Mouse (Mus musculus) liver, adult 2 months (tissue): ENCODE data around the gene Trub2. TPM values are rescaled to one million over a fixed set of nuclear protein-coding genes. Genes with fewer than 3 reads are reported as not detected.

Experiments used
- DNase-seq: peaks from one replicate; pipeline ENCODE4 v3.0.0-alpha.2; 2011; ENCODE audit warnings: low read depth, low spot score; ENCODE audit errors: extremely low read depth
- H3K27ac ChIP-seq: fragments of 200-500 bp; replicated peaks from 2 replicates; pipeline ENCODE4 v1.5.1; 2012; ENCODE audit warnings: low read depth, mild to moderate bottlenecking, control low read depth, inconsistent platforms, low read length; ENCODE audit not compliant: insufficient read depth
- H3K27me3 ChIP-seq: fragments of 200-500 bp; 2 replicates; pipeline ENCODE4 v1.6.1; 2012; ENCODE audit warnings: mild to moderate bottlenecking, moderate library complexity, low read length, inconsistent platforms; ENCODE audit not compliant: control insufficient read depth, insufficient read depth
- H3K36me3 ChIP-seq: fragments of 200-500 bp; 2 replicates; pipeline ENCODE4 v1.6.1; 2012; ENCODE audit warnings: low read length, inconsistent platforms; ENCODE audit not compliant: control insufficient read depth, insufficient read depth
- H3K4me1 ChIP-seq: fragments of 200-500 bp; 2 replicates; pipeline ENCODE4 v1.6.1; 2011; ENCODE audit warnings: low read length; ENCODE audit not compliant: control insufficient read depth, insufficient read depth
- H3K4me3 ChIP-seq: fragments of 200-500 bp; 2 replicates; pipeline ENCODE4 v1.5.1; 2011; ENCODE audit warnings: low read depth, mild to moderate bottlenecking, control low read depth, low read length, moderate library complexity; ENCODE audit not compliant: insufficient read depth
- H3K79me2 ChIP-seq: fragments of 200-500 bp; 2 replicates; pipeline ENCODE4 v1.6.1; 2012; ENCODE audit warnings: inconsistent platforms, mild to moderate bottlenecking, low read length, moderate library complexity; ENCODE audit not compliant: control insufficient read depth, insufficient read depth
- H3K9ac ChIP-seq: fragments of 200-500 bp; 2 replicates; pipeline ENCODE4 v1.6.1; 2012; ENCODE audit warnings: low read depth, mild to moderate bottlenecking, control low read depth, inconsistent platforms, low read length
- CTCF ChIP-seq: fragments of 200-500 bp; IDR thresholded peaks from 2 replicates; pipeline ENCODE4 v1.5.1; 2011; ENCODE audit warnings: low read depth, low read length, control low read depth
- POLR2A ChIP-seq: fragments of 200-500 bp; IDR thresholded peaks from 2 replicates; pipeline ENCODE4 v1.6.1; 2011; ENCODE audit warnings: low read length, control low read depth; ENCODE audit not compliant: insufficient read depth; ENCODE audit errors: extremely low read depth
- WGBS: fragments of 180-500 bp; shearing (Covaris S2); methylation state at CpG from one replicate; pipeline ENCODE4 v1.1.7; 2018; 5-methylcytosine and 5-hydroxymethylcytosine counted together
- polyA plus RNA-seq: library from polyadenylated mRNA; depleted of rRNA; stranded (reverse); fragments of >200 nt; gene quantifications from 2 replicates; pipeline ENCODE4 v1.2.3, GENCODE M21; 2012
- total RNA-seq: library from RNA; depleted of rRNA; stranded (reverse); fragments of >200 nt; gene quantifications from 2 replicates; pipeline ENCODE4 v1.2.3, GENCODE M21; 2014

Trub2 gene
- total and polyA plus RNA-seq, 2 experiments: 10.2 to 19.7 TPM

GRCm38 (mm10) chr2:29826926-29827708 lies 38.8 kb upstream of the Trub2 start:
- Histone ChIP-seq H3K27me3 (no peaks in the 10 kb centered on the region), H3K4me1 (peaks cover 11% of the 10 kb centered on the region), H3K27ac (peak overlapping the region; percentile 53), H3K4me3 (peak overlapping the region; percentile 89), H3K36me3 (no peaks in the 10 kb centered on the region), H3K79me2 (peaks cover 15% of the 10 kb centered on the region; the same call in 1 of the 2 replicates), H3K9ac (peak overlapping the region; percentile 80)
- under 1% methylated on average over 48 of the region's 48 CpGs for WGBS
- TF ChIP-seq CTCF (no peak), POLR2A (0 out of 2 replicates have a peak, but pooled peaks have one; percentile 21)
- peak; percentile 90 for DNase-seq

GRCm38 (mm10) chr2:29826318-29826925 lies 38.1 kb upstream of the Trub2 start:
- peaks cover 13% of the 10 kb centered on the region; the same call in 1 of the 2 replicates for H3K79me2 ChIP-seq
- 12% methylated on average over 11 of the region's 11 CpGs for WGBS
- H3K4me1 ChIP-seq: peaks cover 11% of the 10 kb centered on the region
- TF ChIP-seq CTCF (no peak), POLR2A (no peak)
- H3K9ac ChIP-seq: peak overlapping the region; percentile 64
- no peaks in the 10 kb centered on the region for H3K36me3 ChIP-seq
- H3K27me3 ChIP-seq: no peaks in the 10 kb centered on the region
- peak overlapping the region; percentile 53 for H3K27ac ChIP-seq
- H3K4me3 ChIP-seq: peak overlapping the region; percentile 60
- no peak for DNase-seq

- 5% methylated on average over 35 of the region's 35 CpGs for WGBS
- Histone ChIP-seq H3K4me3 (peak within 1 kb of the TSS; percentile 49), H3K79me2 (no peaks in the 10 kb centered on the region), H3K4me1 (no peaks in the 10 kb centered on the region), H3K27me3 (no peaks in the 10 kb centered on the region), H3K27ac (no peak within 1 kb of the TSS; the same call in 1 of the 2 replicates), H3K9ac (peak within 1 kb of the TSS; percentile 32), H3K36me3 (no peaks in the 10 kb centered on the region)
- TF ChIP-seq POLR2A (no peak), CTCF (no peak)
- no peak for DNase-seq
Measured at GRCm38 (mm10) chr2:29820025-29820817, 31.9 kb upstream of the Trub2 start, which contains the start of gene Urm1. TSS of gene Urm1 (plus strand) at chr2:29820075.

- Histone ChIP-seq H3K9ac (no peak overlapping the region), H3K27me3 (no peaks in the 10 kb centered on the region), H3K4me3 (no peak overlapping the region), H3K36me3 (no peaks in the 10 kb centered on the region), H3K79me2 (no peaks in the 10 kb centered on the region), H3K27ac (no peak overlapping the region), H3K4me1 (no peaks in the 10 kb centered on the region)
- 56% methylated on average over 2 of the region's 2 CpGs for WGBS
- DNase-seq: no peak
- TF ChIP-seq POLR2A: no peak
- TF ChIP-seq CTCF: no peak
Measured at GRCm38 (mm10) chr2:29819363-29819762, 31.1 kb upstream of the Trub2 start.

DNA sequence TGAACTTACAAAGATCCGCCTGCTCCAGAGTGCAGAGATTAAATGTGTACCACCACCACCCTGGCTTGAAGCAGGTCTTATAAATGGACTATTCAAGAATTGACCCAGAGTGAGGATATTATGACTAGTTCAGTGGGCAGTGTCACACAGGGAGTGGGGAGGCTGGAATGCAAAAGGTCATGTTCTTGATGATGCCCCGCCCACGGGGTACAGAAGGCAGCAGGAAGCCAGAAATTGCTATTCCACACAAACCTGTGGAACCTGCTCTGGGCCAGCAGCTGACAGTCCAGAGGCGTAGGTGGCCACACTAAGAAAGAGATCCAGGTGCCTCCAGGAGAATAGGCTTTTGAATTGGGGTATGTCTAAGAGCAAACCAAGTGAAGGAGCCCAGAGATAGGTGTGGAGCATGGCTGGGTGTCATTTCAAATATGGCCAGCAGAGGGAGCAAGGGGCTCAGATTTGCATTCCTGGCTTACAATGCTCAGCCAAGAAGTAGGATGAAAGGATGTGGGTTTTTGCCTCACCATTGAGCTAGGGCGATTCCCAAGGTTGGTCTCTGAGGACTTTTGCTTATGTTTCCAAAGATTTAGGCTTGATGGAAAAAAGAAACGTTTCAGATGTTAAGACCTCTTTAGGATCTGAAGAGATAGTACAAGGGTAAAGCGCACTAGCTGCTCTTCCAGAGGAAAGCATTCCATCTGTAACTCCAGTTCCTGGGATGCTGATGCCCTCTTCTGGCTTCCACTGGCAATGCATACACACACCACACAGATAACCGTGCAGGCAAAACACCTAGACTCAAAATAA lies 29.3 kb upstream of the Trub2 start:
- Histone ChIP-seq H3K27me3 (no peaks in the 10 kb centered on the region), H3K36me3 (peaks cover 4% of the 10 kb centered on the region), H3K4me3 (no peak overlapping the region), H3K4me1 (no peaks in the 10 kb centered on the region), H3K79me2 (no peaks in the 10 kb centered on the region), H3K27ac (no peak overlapping the region), H3K9ac (no peak overlapping the region)
- peak; percentile 49 for DNase-seq
- 40% methylated on average over 8 of the region's 8 CpGs for WGBS
- peak; percentile 74 for TF ChIP-seq CTCF
- no peak for TF ChIP-seq POLR2A
